Mouse (Mus musculus) lung, adult 2 months (tissue): ENCODE results near the gene Rell1.

Source experiments
- CTCF ChIP-seq: fragments of 200-500 bp; IDR thresholded peaks from 2 replicates; pipeline ENCODE4 v1.5.1; 2011; ENCODE audit warnings: mild to moderate bottlenecking, low read length, control low read depth; ENCODE audit not compliant: insufficient read depth
- POLR2A ChIP-seq: fragments of 200-500 bp; IDR thresholded peaks from 2 replicates; pipeline ENCODE4 v1.6.1; 2011; ENCODE audit warnings: low read depth, mild to moderate bottlenecking, control low read depth, low read length, borderline replicate concordance; ENCODE audit errors: extremely low read depth

DNA sequence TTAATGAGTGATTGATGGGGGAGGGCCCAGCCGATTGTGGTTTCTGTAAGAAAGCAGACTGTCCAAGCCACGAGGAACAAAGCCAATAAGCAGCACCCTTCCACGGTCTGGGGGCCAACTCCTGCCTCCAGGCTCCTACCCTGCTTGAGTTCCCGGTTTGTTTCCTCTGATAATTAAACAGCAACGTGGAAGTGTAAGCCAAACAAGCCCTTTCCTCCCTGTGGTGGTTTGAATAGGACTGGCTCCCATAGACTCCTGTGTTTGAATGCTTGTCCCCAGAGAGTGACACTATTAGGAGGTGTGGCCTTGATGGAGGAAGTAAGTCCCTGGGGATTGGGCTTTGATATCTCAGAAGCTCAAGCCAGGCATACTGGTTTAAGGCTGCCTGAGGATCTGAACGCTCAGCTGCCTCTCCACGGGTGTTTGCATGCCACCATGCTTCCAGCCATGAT, 1.6 kb upstream of the Rell1 start:
- TF ChIP-seq CTCF (no peak), POLR2A (no peak)
